ENCODE assay signal across 10 mouse cellular contexts in genomic region chr10:99097374-99097773, GRCm38 (mm10). TPM values are rescaled to one million over a fixed set of nuclear protein-coding genes. Genes with fewer than 3 reads are reported as not detected.
DNase-seq lines count a peak whose midpoint lies in the region; TF ChIP-seq lines count a peak whose summit lies in the region.
"Had no signal": no experiment of that assay in that cellular context is flagged by ENCODE, and none has a peak within 500 bp of the region (broad histone marks: within the 10 kb centered on the region; RNA-seq: fewer than 3 reads in every experiment).

No protein-coding gene starts in this region.

- 75% methylated on average over 10 of the region's 10 CpGs for WGBS in heart, embryonic 10.5 days
- 60% methylated on average over 10 of the region's 10 CpGs for WGBS in small intestine, adult 2 months

- peak; percentile 20; the same call in 1 of the 2 replicates for TF ChIP-seq CTCF in small intestine, adult 2 months (IDR thresholded peaks at IDR 0.05; ENCODE audit: extremely low read depth, insufficient read length, insufficient replicate concordance, low read depth, low read length)

- no peak overlapping the region for H3K4me3 ChIP-seq in heart, embryonic 10.5 days
- no peak overlapping the region for H3K4me3 ChIP-seq in small intestine, adult 2 months (ENCODE audit: low read depth, low read length)
- H3K4me3 ChIP-seq: hindbrain, embryonic 15.5 days; megakaryocyte, embryonic 14.5 days had no signal

- intact Hi-C loops in left cerebral cortex, postnatal 4 days (cut with DNase I): no loop called here

- H3K36me3 ChIP-seq in heart, embryonic 10.5 days: no peaks in the 10 kb centered on the region
- no peaks in the 10 kb centered on the region for H3K36me3 ChIP-seq in small intestine, adult 2 months (ENCODE audit: control insufficient read depth, insufficient read depth, low read length)
- H3K36me3 ChIP-seq: hindbrain, embryonic 15.5 days had no signal

- H3K4me1 ChIP-seq in heart, embryonic 10.5 days: no peaks in the 10 kb centered on the region
- no peaks in the 10 kb centered on the region for H3K4me1 ChIP-seq in small intestine, adult 2 months (ENCODE audit: control insufficient read depth, insufficient read depth, insufficient read length, low read length)
- H3K4me1 ChIP-seq: hindbrain, embryonic 15.5 days had no signal

- peak; percentile 48 for DNase-seq in heart, adult 8-10 months (ENCODE audit: low spot score)
- DNase-seq in heart, embryonic 10.5 days (ENCODE audit: low spot score): no peak
- peak; percentile 26 for DNase-seq in urinary bladder, postnatal 25 days (ENCODE audit: low spot score)
- no peak for DNase-seq in urinary bladder, postnatal 4 days (ENCODE audit: low spot score in 2 of 2)
- peak; percentile 54 to 59 for DNase-seq in cerebellum, postnatal 14 days
- DNase-seq in left cerebral cortex, postnatal 4 days: peak; percentile 19
- DNase-seq in ovary, adult 18-20 months (ENCODE audit: low spot score): no peak

- no peaks in the 10 kb centered on the region for H3K27me3 ChIP-seq in heart, embryonic 10.5 days (ENCODE audit: insufficient read depth, poor library complexity, severe bottlenecking)
- no peaks in the 10 kb centered on the region for H3K27me3 ChIP-seq in small intestine, adult 2 months (ENCODE audit: control insufficient read depth, insufficient read depth, low read length)
- H3K27me3 ChIP-seq: hindbrain, embryonic 15.5 days; megakaryocyte, embryonic 14.5 days had no signal

- no peaks in the 10 kb centered on the region for H3K9me3 ChIP-seq in heart, embryonic 10.5 days
- H3K9me3 ChIP-seq: hindbrain, embryonic 15.5 days had no signal

- H3K27ac ChIP-seq in heart, embryonic 10.5 days: no peak overlapping the region
- no peak overlapping the region for H3K27ac ChIP-seq in small intestine, adult 2 months (ENCODE audit: insufficient read depth, low read depth, low read length)
- H3K27ac ChIP-seq: hindbrain, embryonic 15.5 days had no signal

- no peak for TF ChIP-seq POLR2A in small intestine, adult 2 months (IDR thresholded peaks at IDR 0.05; ENCODE audit: low read depth, low read length)

RNA-seq across cellular contexts. Expression of gene Poc1b, which starts 9.5 kb away (rescaled TPM):
- total RNA-seq in heart, adult 8-10 months (2022): 1 to 10 TPM; 5.8 to 8.1 (median 7.2) TPM
- 12.0 and 16.2 TPM in 2 replicates for polyA plus RNA-seq in heart, embryonic 10.5 days (2016; fragmentation: Nextera tagmentation; extraction: Ambion mirVana)
- 10 to 100 TPM; 13.3 to 14.8 TPM for total RNA-seq in left cerebral cortex, postnatal 4 days (2021)
- 3.6 and 5.5 TPM in 2 replicates for polyA plus RNA-seq in small intestine, adult 2 months (2012; rRNA removed)

RNA-seq across cellular contexts. Expression of gene Galnt4, which starts 10.6 kb away (rescaled TPM):
- total RNA-seq in heart, adult 8-10 months (2022): 1 to 10 TPM; 2.5 to 2.9 (median 2.6) TPM
- polyA plus RNA-seq in heart, embryonic 10.5 days (2016; fragmentation: Nextera tagmentation; extraction: Ambion mirVana): 6.6 TPM in 2 replicates
- total RNA-seq in left cerebral cortex, postnatal 4 days (2021): 1 to 10 TPM; 4.0 to 4.1 TPM
- polyA plus RNA-seq in small intestine, adult 2 months (2012; rRNA removed): 2.6 and 3.4 TPM in 2 replicates

RNA-seq across cellular contexts. Expression of gene Phxr2, which starts 28.8 kb away (rescaled TPM):
- total RNA-seq in heart, adult 8-10 months (2022): not detected
- not detected in 2 replicates for polyA plus RNA-seq in heart, embryonic 10.5 days (2016; fragmentation: Nextera tagmentation; extraction: Ambion mirVana)
- not detected for total RNA-seq in left cerebral cortex, postnatal 4 days (2021)
- not detected in 2 replicates for polyA plus RNA-seq in small intestine, adult 2 months (2012; rRNA removed)
- polyA plus RNA-seq: hindbrain, embryonic 15.5 days had no signal

Comparison
In these comparisons a context has a peak if more than half of its experiments do, and no peak if none do; other contexts are left out.
1. DNase-seq: peak in heart, adult 8-10 months (single experiment), urinary bladder, postnatal 25 days (single experiment), cerebellum, postnatal 14 days (2 of 2) and left cerebral cortex, postnatal 4 days (single experiment); none in heart, embryonic 10.5 days (single experiment), urinary bladder, postnatal 4 days (0 of 2) and ovary, adult 18-20 months (single experiment).